Mouse (Mus musculus) C2C12 (cell line): ENCODE data around the gene Rbms3. TPM values are rescaled to one million over a fixed set of nuclear protein-coding genes. Genes with fewer than 3 reads are reported as not detected.

Experiments
- H3K27me3 ChIP-seq: one replicate; pipeline ENCODE4 v1.6.1; 2011; ENCODE audit not compliant: control insufficient read depth, insufficient read depth, insufficient read length
- H3K36me3 ChIP-seq: one replicate; pipeline ENCODE4 v1.6.1; 2011; ENCODE audit not compliant: control insufficient read depth, insufficient read depth
- H3K4me3 ChIP-seq: one replicate; pipeline ENCODE4 v1.5.1; 2011; ENCODE audit warnings: mild to moderate bottlenecking, control low read depth; ENCODE audit not compliant: poor library complexity, insufficient read depth, severe bottlenecking
- H3K79me2 ChIP-seq: one replicate; pipeline ENCODE4 v1.6.1; 2011; ENCODE audit not compliant: control insufficient read depth, insufficient read depth
- H3K79me3 ChIP-seq: one replicate; pipeline ENCODE4 v1.6.1; 2011; ENCODE audit warnings: low read depth, control low read depth
- H3ac ChIP-seq: one replicate; pipeline ENCODE3; 2011; ENCODE audit warnings: low read depth; ENCODE audit not compliant: control insufficient read depth, insufficient read length
- CEBPB ChIP-seq: IDR thresholded peaks from one replicate; pipeline ENCODE4 v1.6.1; 2011; ENCODE audit warnings: low read depth, mild to moderate bottlenecking, control low read depth, moderate library complexity
- CTCF ChIP-seq: IDR thresholded peaks from one replicate; pipeline ENCODE4 v1.5.1; 2011; ENCODE audit not compliant: control insufficient read depth, insufficient read depth, insufficient read length
- FOSL1 ChIP-seq: IDR thresholded peaks from one replicate; pipeline ENCODE4 v1.8.0; 2011; ENCODE audit warnings: mild to moderate bottlenecking, low read length; ENCODE audit not compliant: poor library complexity, insufficient read depth, severe bottlenecking
- MAX ChIP-seq: IDR thresholded peaks from one replicate; pipeline ENCODE4 v1.6.1; 2011; ENCODE audit warnings: mild to moderate bottlenecking, control low read depth
- MYOD1 ChIP-seq: IDR thresholded peaks from one replicate; pipeline ENCODE4 v1.6.1; 2011; ENCODE audit warnings: low read depth; ENCODE audit not compliant: control insufficient read depth, insufficient read length
- MYOG ChIP-seq: IDR thresholded peaks from one replicate; pipeline ENCODE4 v1.6.1; 2011; ENCODE audit not compliant: control insufficient read depth, insufficient read length; ENCODE audit errors: extremely low read depth
- USF1 ChIP-seq: IDR thresholded peaks from one replicate; pipeline ENCODE4 v1.6.1; 2011; ENCODE audit warnings: low read depth, mild to moderate bottlenecking, control low read depth, moderate library complexity
- long read RNA-seq, 2 experiments: library from polyadenylated mRNA; unstranded; transcript quantifications; one replicate each; pipeline ENCODE4 v2.0.0; 2019 to 2020
- polyA plus RNA-seq: library from polyadenylated mRNA; unstranded; fragments of >200 nt; fragmentation: generic; extraction: Trizol; gene quantifications from one replicate; pipeline ENCODE4 v1.2.1, GENCODE M21; 2012; ENCODE audit warnings: missing spikeins

Gene Rbms3
- 2.7 TPM for polyA plus RNA-seq
- long read RNA-seq, experiment 1, full-length matches to known transcripts = 10 of 20 reads
- long read RNA-seq, experiment 1, partial matches to known transcripts = 2 of 20 reads
- long read RNA-seq, experiment 1, other reads (novel, unspliced or antisense) = 8 of 20 reads
- long read RNA-seq, experiment 2, full-length matches to known transcripts = 11 of 22 reads
- long read RNA-seq, experiment 2, partial matches to known transcripts = 2 of 22 reads
- long read RNA-seq, experiment 2, other reads (novel, unspliced or antisense) = 9 of 22 reads

- Histone ChIP-seq H3K27me3 (no peaks in the 10 kb centered on the region), H3K4me3 (no peak within 1 kb of the TSS), H3K79me3 (no peaks in the 10 kb centered on the region), H3ac (no peak within 1 kb of the TSS), H3K36me3 (no peaks in the 10 kb centered on the region), H3K79me2 (no peaks in the 10 kb centered on the region)
- no peak for TF ChIP-seq MYOG
Observed at GRCm38 (mm10) chr9:117629771-117630170, at the start of gene Rbms3. Gene Rbms3 (minus strand): TSS chr9:117629913.

GRCm38 (mm10) chr9:117673311-117673710, 43.6 kb upstream of the Rbms3 start:
- no peaks in the 10 kb centered on the region for H3K79me2 ChIP-seq
- H3K4me3 ChIP-seq = no peak overlapping the region
- H3ac ChIP-seq = no peak overlapping the region
- H3K36me3 ChIP-seq = no peaks in the 10 kb centered on the region
- H3K79me3 ChIP-seq = no peaks in the 10 kb centered on the region
- no peaks in the 10 kb centered on the region for H3K27me3 ChIP-seq
- TF ChIP-seq CEBPB (no peak), MAX (no peak), CTCF (no peak), FOSL1 (no peak), MYOD1 (no peak), MYOG (no peak)

GRCm38 (mm10) chr9:117654626-117655025, 24.9 kb upstream of the Rbms3 start:
- Histone ChIP-seq H3K4me3 (no peak overlapping the region), H3K79me3 (no peaks in the 10 kb centered on the region), H3K36me3 (no peaks in the 10 kb centered on the region), H3K79me2 (no peaks in the 10 kb centered on the region), H3ac (no peak overlapping the region), H3K27me3 (no peaks in the 10 kb centered on the region)
- no peak for TF ChIP-seq USF1
- TF ChIP-seq FOSL1 = no peak
- no peak for TF ChIP-seq MYOD1
- no peak for TF ChIP-seq CEBPB
- no peak for TF ChIP-seq MYOG
- TF ChIP-seq CTCF = no peak
- no peak for TF ChIP-seq MAX

- Histone ChIP-seq H3K27me3 (no peaks in the 10 kb centered on the region), H3K79me2 (no peaks in the 10 kb centered on the region), H3ac (no peak overlapping the region), H3K36me3 (no peaks in the 10 kb centered on the region), H3K79me3 (no peaks in the 10 kb centered on the region), H3K4me3 (no peak overlapping the region)
- no peak for TF ChIP-seq MYOG
Observed at GRCm38 (mm10) chr9:117653641-117654040, 23.9 kb upstream of the Rbms3 start.

GRCm38 (mm10) chr9:117646131-117646530, 16.4 kb upstream of the Rbms3 start:
- no peaks in the 10 kb centered on the region for H3K79me2 ChIP-seq
- no peaks in the 10 kb centered on the region for H3K79me3 ChIP-seq
- no peak overlapping the region for H3ac ChIP-seq
- no peaks in the 10 kb centered on the region for H3K27me3 ChIP-seq
- H3K4me3 ChIP-seq = no peak overlapping the region
- H3K36me3 ChIP-seq = no peaks in the 10 kb centered on the region
- TF ChIP-seq USF1 (no peak), CEBPB (no peak), MAX (no peak), MYOD1 (no peak), FOSL1 (no peak), CTCF (no peak), MYOG (no peak)

GRCm38 (mm10) chr9:117641090-117641782, 11.5 kb upstream of the Rbms3 start:
- Histone ChIP-seq H3ac (no peak overlapping the region), H3K79me2 (no peaks in the 10 kb centered on the region), H3K36me3 (no peaks in the 10 kb centered on the region), H3K79me3 (no peaks in the 10 kb centered on the region), H3K4me3 (no peak overlapping the region), H3K27me3 (no peaks in the 10 kb centered on the region)
- TF ChIP-seq MYOD1 (no peak), FOSL1 (no peak), USF1 (no peak), CTCF (no peak)
